Mouse (Mus musculus) MEL (cell line): ENCODE measurements at regions not wholly inside any gene's neighbourhood (a gene's known extent, or its start where the extent isn't known, plus 50 kb on each side); places are given as distances from the start of the nearest gene placed in this dataset.

Experiments used
- E2F4 ChIP-seq: IDR thresholded peaks from 2 replicates; pipeline ENCODE4 v1.6.1; 2011; ENCODE audit warnings: low read depth, low read length, improper control_type of control experiment, borderline replicate concordance
- ETS1 ChIP-seq: IDR thresholded peaks from 2 replicates; pipeline ENCODE4 v1.6.1; 2012; ENCODE audit warnings: low read depth, mild to moderate bottlenecking, inconsistent platforms, low read length, improper control_type of control experiment, moderate library complexity
- MAX ChIP-seq: IDR thresholded peaks from 2 replicates; pipeline ENCODE4 v1.6.1; 2011; ENCODE audit warnings: low read length, improper control_type of control experiment
- MXI1 ChIP-seq: IDR thresholded peaks from 2 replicates; pipeline ENCODE4 v1.6.1; 2011; ENCODE audit warnings: mild to moderate bottlenecking, low read depth, low read length, improper control_type of control experiment
- POLR2A ChIP-seq, 2 experiments: IDR thresholded peaks; 2 replicates each; pipeline ENCODE4 v1.6.1; 2011 to 2012; ENCODE audit warnings: low read length in 2 of 2, mild to moderate bottlenecking in 2 of 2, control low read depth in 1 of 2, improper control_type of control experiment in 1 of 2, low read depth in 1 of 2, moderate library complexity in 1 of 2; ENCODE audit not compliant: control insufficient read depth in 1 of 2, insufficient read depth in 1 of 2, poor library complexity in 1 of 2
- UBTF ChIP-seq: IDR thresholded peaks from 2 replicates; pipeline ENCODE4 v1.6.1; 2012; ENCODE audit warnings: low read depth, mild to moderate bottlenecking, inconsistent platforms, low read length, improper control_type of control experiment, moderate library complexity, borderline replicate concordance; ENCODE audit not compliant: insufficient read depth

DNA sequence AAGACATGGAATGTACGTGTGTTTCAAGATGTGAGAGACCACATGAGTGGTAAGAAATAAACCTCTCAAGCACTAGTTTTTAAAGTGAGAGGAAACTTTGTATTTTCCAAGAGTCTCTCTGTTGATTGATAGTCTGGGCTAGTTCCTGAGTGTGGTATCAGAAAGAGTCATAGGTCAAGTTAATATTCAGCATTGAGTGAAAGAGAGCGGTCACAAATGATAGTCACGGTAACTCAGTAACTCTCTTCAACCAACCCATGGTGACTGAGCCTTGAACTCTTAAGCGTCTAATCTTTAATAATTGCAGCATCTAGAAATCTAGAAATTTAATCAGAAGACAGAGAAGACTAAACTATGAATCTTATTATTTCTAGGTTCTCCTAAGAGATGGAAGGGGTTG, 108.3 kb upstream of the Nrip1 start:
- no peak for TF ChIP-seq ETS1
- TF ChIP-seq MAX: no peak
- TF ChIP-seq POLR2A (IDR thresholded peaks at IDR 0.05; ENCODE audit: control insufficient read depth in 1 of 2, insufficient read depth in 1 of 2, low read depth in 1 of 2, low read length in 2 of 2, poor library complexity in 1 of 2): no peak
- no peak for TF ChIP-seq E2F4
- no peak for TF ChIP-seq UBTF
- no peak for TF ChIP-seq MXI1
